Mouse (Mus musculus) hindbrain, embryonic 15.5 days (tissue): Measurements from ENCODE around the gene Pdcl. TPM values are rescaled to one million over a fixed set of nuclear protein-coding genes. Genes with fewer than 3 reads are reported as not detected.

Experiments
- polyA plus RNA-seq: library from polyadenylated mRNA; unstranded; fragments of >200 nt; fragmentation: Nextera tagmentation; extraction: Ambion mirVana; gene quantifications from 2 replicates; pipeline ENCODE4 v1.2.1, GENCODE M21; 2015

Gene Pdcl
- polyA plus RNA-seq, 1 experiment from 2014 or later = 49.2 TPM

Other genes starting within 250 kb of the Pdcl start
- not detected in 2 replicates for gene Olfr362, start 241.4 kb downstream of the Pdcl start, polyA plus RNA-seq
- gene Olfr364-ps1, start 220.0 kb downstream of the Pdcl start, polyA plus RNA-seq = not detected in 2 replicates
- gene Olfr365, start 171.1 kb downstream of the Pdcl start, polyA plus RNA-seq = not detected in 2 replicates
- gene Olfr366, start 147.8 kb downstream of the Pdcl start, polyA plus RNA-seq = not detected in 2 replicates
- not detected in 2 replicates for gene Olfr368, start 32.8 kb downstream of the Pdcl start, polyA plus RNA-seq
- 18.0 and 19.9 TPM in 2 replicates for gene Rc3h2, start 63.6 kb upstream of the Pdcl start, polyA plus RNA-seq
- gene Zbtb26, start 83.8 kb upstream of the Pdcl start, polyA plus RNA-seq = 6.8 and 7.6 TPM in 2 replicates
- 13.5 and 14.6 TPM in 2 replicates for gene Zbtb6, start 83.8 kb upstream of the Pdcl start, polyA plus RNA-seq
- 40.8 and 51.4 TPM in 2 replicates for gene Rabgap1, start 83.9 kb upstream of the Pdcl start, polyA plus RNA-seq
- gene Gpr21, start 157.0 kb upstream of the Pdcl start, polyA plus RNA-seq = 16.0 and 16.3 TPM in 2 replicates